Mouse (Mus musculus) mesoderm, embryonic 11.5 days (tissue): ENCODE measurements at regions not wholly inside any gene's neighbourhood (a gene's known extent, or its start where the extent isn't known, plus 50 kb on each side); places are given as distances from the start of the nearest gene placed in this dataset.

Experiments
- DNase-seq: peaks from one replicate; pipeline ENCODE4 v3.0.0-alpha.2; 2012; ENCODE audit warnings: low read depth, low spot score

- no peak for DNase-seq
Measured at GRCm38 (mm10) chr8:64421502-64422199, 215.6 kb upstream of the Tll1 start.

- DNase-seq, result no peak
Measured at GRCm38 (mm10) chr8:64412488-64413188, 206.6 kb upstream of the Tll1 start.

GRCm38 (mm10) chr8:64406775-64407490 is 200.9 kb upstream of the Tll1 start:
- no peak for DNase-seq

GRCm38 (mm10) chr8:64399554-64399953 is 193.5 kb upstream of the Tll1 start:
- DNase-seq, result no peak

GRCm38 (mm10) chr8:64397876-64398275 is 191.8 kb upstream of the Tll1 start:
- DNase-seq, result peak; percentile 43

- DNase-seq, result no peak
Measured at GRCm38 (mm10) chr8:64395816-64396215, 189.7 kb upstream of the Tll1 start.

- no peak for DNase-seq
Measured at GRCm38 (mm10) chr8:64389488-64389887, 183.4 kb upstream of the Tll1 start.

GRCm38 (mm10) chr8:64388299-64388698 is 182.2 kb upstream of the Tll1 start:
- no peak for DNase-seq

- no peak for DNase-seq
Measured at GRCm38 (mm10) chr8:64379732-64380349, 173.8 kb upstream of the Tll1 start.

GRCm38 (mm10) chr8:64377830-64378229 is 171.8 kb upstream of the Tll1 start:
- DNase-seq, result no peak

GRCm38 (mm10) chr8:64375509-64375908 is 169.4 kb upstream of the Tll1 start:
- no peak for DNase-seq

GRCm38 (mm10) chr8:64374980-64375379 is 168.9 kb upstream of the Tll1 start:
- no peak for DNase-seq

GRCm38 (mm10) chr8:64369973-64370372 is 163.9 kb upstream of the Tll1 start:
- no peak for DNase-seq

- DNase-seq, result no peak
Measured at GRCm38 (mm10) chr8:64367906-64368305, 161.8 kb upstream of the Tll1 start.

- DNase-seq, result no peak
Measured at GRCm38 (mm10) chr8:64366974-64367266, 160.8 kb upstream of the Tll1 start.

GRCm38 (mm10) chr8:64366226-64366973 is 160.3 kb upstream of the Tll1 start:
- no peak for DNase-seq

- DNase-seq, result no peak
Measured at GRCm38 (mm10) chr8:64357092-64357491, 151.0 kb upstream of the Tll1 start.

GRCm38 (mm10) chr8:64348082-64348646 is 142.1 kb upstream of the Tll1 start:
- DNase-seq, result no peak

- no peak for DNase-seq
Measured at GRCm38 (mm10) chr8:64347490-64347889, 141.4 kb upstream of the Tll1 start.

GRCm38 (mm10) chr8:64346428-64346827 is 140.4 kb upstream of the Tll1 start:
- no peak for DNase-seq

GRCm38 (mm10) chr8:64344933-64345332 is 138.9 kb upstream of the Tll1 start:
- DNase-seq, result no peak
